In the genomic region with DNA sequence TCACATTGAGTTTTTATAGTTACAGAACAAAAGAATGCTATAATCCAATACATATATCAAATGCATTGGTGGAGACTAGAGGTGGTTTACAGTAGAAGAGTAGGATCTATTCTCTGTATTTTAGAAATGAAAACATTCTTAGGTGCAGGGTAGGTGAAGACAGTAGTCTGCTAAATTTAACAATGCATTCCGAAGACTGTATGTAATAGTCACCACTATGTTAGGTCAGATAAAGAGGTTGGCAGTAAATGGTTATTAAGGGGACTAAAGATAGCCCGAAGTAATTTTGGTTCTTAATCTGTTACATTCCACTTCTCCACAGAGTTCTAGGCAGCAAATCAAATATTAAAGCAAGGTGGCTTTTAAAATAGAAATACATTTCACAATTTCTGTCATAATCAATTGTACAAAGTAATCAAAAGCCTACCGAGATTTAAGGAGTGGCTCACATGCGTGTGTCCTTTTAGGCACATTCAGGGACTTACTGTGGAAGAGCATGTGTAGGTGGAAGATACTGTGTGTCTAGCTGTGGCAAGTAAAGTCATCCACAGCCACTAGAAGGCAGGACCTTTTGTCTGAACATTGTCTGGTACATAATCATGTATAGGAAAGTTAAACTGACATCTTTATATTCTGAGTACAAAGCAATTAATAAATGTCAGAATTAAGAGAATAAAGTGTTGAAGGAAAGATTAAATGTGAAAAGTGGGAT, we compare ENCODE assay signal across 24 mouse cellular contexts.
DNase-seq lines count a peak whose midpoint lies in the region; ATAC-seq and TF ChIP-seq lines count a peak whose summit lies in the region.
"Had no signal": no experiment of that assay in that cellular context is flagged by ENCODE, and none has a peak within 500 bp of the region (broad histone marks: within the 10 kb centered on the region; RNA-seq: fewer than 3 reads in every experiment).

No protein-coding gene starts in this region.

- H3K4me3 ChIP-seq in heart, embryonic 12.5 days, result no peak overlapping the region
- H3K4me3 ChIP-seq in heart, embryonic 15.5 days, result no peak overlapping the region
- H3K4me3 ChIP-seq in heart, embryonic 11.5 days (ENCODE audit: low read depth, low read length), result no peak overlapping the region
- H3K4me3 ChIP-seq in heart, embryonic 16.5 days (ENCODE audit: low read length), result no peak overlapping the region
- no peak overlapping the region for H3K4me3 ChIP-seq in stomach, postnatal 0 days (ENCODE audit: low read depth, low read length)
- H3K4me3 ChIP-seq: embryonic facial prominence, embryonic 12.5 days; embryonic facial prominence, embryonic 15.5 days; forebrain, embryonic 12.5 days; forebrain, embryonic 15.5 days; hindbrain, embryonic 12.5 days; hindbrain, embryonic 15.5 days had no signal

- intact Hi-C loops in heart, postnatal 25 days (cut with DNase I), result no loop called here
- intact Hi-C loops in left cerebral cortex, postnatal 36 days (cut with DNase I), result no loop called here

- TF ChIP-seq CTCF in stomach, postnatal 0 days (IDR thresholded peaks at IDR 0.05; ENCODE audit: low read depth), result peak; percentile 16; the same call in 1 of the 2 replicates

- no peaks in the 10 kb centered on the region for H3K36me3 ChIP-seq in heart, embryonic 12.5 days
- H3K36me3 ChIP-seq in heart, embryonic 15.5 days, result no peaks in the 10 kb centered on the region
- no peaks in the 10 kb centered on the region for H3K36me3 ChIP-seq in heart, embryonic 11.5 days (ENCODE audit: control insufficient read depth, insufficient read depth, low read length)
- H3K36me3 ChIP-seq in heart, embryonic 16.5 days (ENCODE audit: control insufficient read depth, insufficient read depth), result no peaks in the 10 kb centered on the region
- no peaks in the 10 kb centered on the region for H3K36me3 ChIP-seq in stomach, postnatal 0 days (ENCODE audit: control insufficient read depth, insufficient read depth, low read length)
- H3K36me3 ChIP-seq: embryonic facial prominence, embryonic 12.5 days; embryonic facial prominence, embryonic 15.5 days; forebrain, embryonic 12.5 days; forebrain, embryonic 15.5 days; hindbrain, embryonic 12.5 days; hindbrain, embryonic 15.5 days had no signal

- no peak for DNase-seq in heart, postnatal 25 days (ENCODE audit: low spot score)
- no peak for DNase-seq in stomach, postnatal 0 days (ENCODE audit: low spot score)
- DNase-seq in gastrocnemius, postnatal 25 days, result no peak
- DNase-seq in left cerebral cortex, postnatal 36 days (ENCODE audit: low spot score in 2 of 2), result no peak
- DNase-seq: adrenal gland, adult 2 months; adrenal gland, postnatal 14 days; cerebellum, adult 11 months; cerebellum, adult 2 months; cerebellum, adult 9-11 months; cerebellum, postnatal 25 days; gastrocnemius, postnatal 36 days; kidney, adult 2 months had no signal

- H3K4me1 ChIP-seq in heart, embryonic 12.5 days (replicated peaks), result no peaks in the 10 kb centered on the region; the same call in 1 of the 2 replicates
- H3K4me1 ChIP-seq in heart, embryonic 15.5 days (replicated peaks), result 0 out of 2 replicates have a peak, but pooled peaks cover 4% of the 10 kb centered on the region
- no peaks in the 10 kb centered on the region for H3K4me1 ChIP-seq in heart, embryonic 11.5 days (ENCODE audit: control insufficient read depth, insufficient read depth, low read length)
- H3K4me1 ChIP-seq in heart, embryonic 16.5 days (ENCODE audit: control insufficient read depth, insufficient read depth, low read length), result peaks cover 5% of the 10 kb centered on the region
- H3K4me1 ChIP-seq in stomach, postnatal 0 days (replicated peaks; ENCODE audit: control insufficient read depth, insufficient read depth), result no peaks in the 10 kb centered on the region
- H3K4me1 ChIP-seq: embryonic facial prominence, embryonic 12.5 days; embryonic facial prominence, embryonic 15.5 days; forebrain, embryonic 12.5 days; forebrain, embryonic 15.5 days; hindbrain, embryonic 12.5 days; hindbrain, embryonic 15.5 days had no signal

- ATAC-seq in heart, embryonic 12.5 days (ENCODE audit: insufficient number of reproducible peaks, low FRiP score), result no peak
- peak; percentile 72; the same call in 1 of the 2 replicates for ATAC-seq in heart, embryonic 15.5 days (replicated peaks; ENCODE audit: insufficient number of reproducible peaks, insufficient read depth, low FRiP score, low read depth)
- ATAC-seq in heart, embryonic 11.5 days (replicated peaks; ENCODE audit: insufficient number of reproducible peaks, low FRiP score, low TSS enrichment), result no peak
- ATAC-seq in heart, embryonic 16.5 days (replicated peaks; ENCODE audit: extremely low read depth, insufficient read depth, low FRiP score), result peak; percentile 91
- ATAC-seq in stomach, postnatal 0 days (ENCODE audit: low FRiP score, low TSS enrichment), result no peak
- ATAC-seq: CD4-positive, CD25-positive, alpha-beta regulatory T cell, adult 4 months; forebrain, embryonic 15.5 days; intestine, postnatal 0 days had no signal

- H3K27ac ChIP-seq in heart, embryonic 12.5 days (ENCODE audit: poor library complexity, severe bottlenecking), result peak overlapping the region; percentile 66
- H3K27ac ChIP-seq in heart, embryonic 15.5 days, result peak overlapping the region; percentile 87
- no peak overlapping the region for H3K27ac ChIP-seq in heart, embryonic 11.5 days (ENCODE audit: low read depth, low read length)
- H3K27ac ChIP-seq in heart, embryonic 16.5 days (ENCODE audit: low read length), result peak overlapping the region; percentile 92
- H3K27ac ChIP-seq in stomach, postnatal 0 days (replicated peaks), result no peak overlapping the region
- H3K27ac ChIP-seq: embryonic facial prominence, embryonic 12.5 days; embryonic facial prominence, embryonic 15.5 days; forebrain, embryonic 12.5 days; forebrain, embryonic 15.5 days; hindbrain, embryonic 12.5 days; hindbrain, embryonic 15.5 days had no signal

- no peak overlapping the region for H3K9ac ChIP-seq in heart, embryonic 12.5 days
- H3K9ac ChIP-seq in heart, embryonic 15.5 days, result no peak overlapping the region
- no peak overlapping the region for H3K9ac ChIP-seq in heart, embryonic 11.5 days (ENCODE audit: low read depth, low read length)
- no peak overlapping the region for H3K9ac ChIP-seq in heart, embryonic 16.5 days (ENCODE audit: low read length)
- H3K9ac ChIP-seq in stomach, postnatal 0 days (ENCODE audit: low read length), result no peak overlapping the region
- H3K9ac ChIP-seq: embryonic facial prominence, embryonic 12.5 days; embryonic facial prominence, embryonic 15.5 days; forebrain, embryonic 12.5 days; forebrain, embryonic 15.5 days; hindbrain, embryonic 12.5 days; hindbrain, embryonic 15.5 days had no signal

- H3K4me2 ChIP-seq in heart, embryonic 12.5 days, result no peak overlapping the region
- H3K4me2 ChIP-seq in heart, embryonic 15.5 days, result no peak overlapping the region
- no peak overlapping the region for H3K4me2 ChIP-seq in heart, embryonic 11.5 days
- no peak overlapping the region for H3K4me2 ChIP-seq in heart, embryonic 16.5 days (ENCODE audit: low read depth, low read length)
- no peak overlapping the region for H3K4me2 ChIP-seq in stomach, postnatal 0 days (replicated peaks; ENCODE audit: low read depth)
- H3K4me2 ChIP-seq: embryonic facial prominence, embryonic 12.5 days; embryonic facial prominence, embryonic 15.5 days; forebrain, embryonic 12.5 days; forebrain, embryonic 15.5 days; hindbrain, embryonic 12.5 days; hindbrain, embryonic 15.5 days had no signal

- no peak for TF ChIP-seq EP300 in stomach, postnatal 0 days (optimal IDR thresholded peaks at IDR 0.05)

- no peaks in the 10 kb centered on the region for H3K9me3 ChIP-seq in heart, embryonic 12.5 days (replicated peaks)
- no peaks in the 10 kb centered on the region for H3K9me3 ChIP-seq in heart, embryonic 15.5 days (replicated peaks)
- H3K9me3 ChIP-seq in heart, embryonic 11.5 days (replicated peaks; ENCODE audit: control insufficient read depth, low read length), result no peaks in the 10 kb centered on the region
- no peaks in the 10 kb centered on the region for H3K9me3 ChIP-seq in heart, embryonic 16.5 days (replicated peaks; ENCODE audit: control insufficient read depth, low read length)
- H3K9me3 ChIP-seq in stomach, postnatal 0 days (ENCODE audit: control insufficient read depth, low read length), result no peaks in the 10 kb centered on the region
- H3K9me3 ChIP-seq: embryonic facial prominence, embryonic 12.5 days; embryonic facial prominence, embryonic 15.5 days; forebrain, embryonic 12.5 days; forebrain, embryonic 15.5 days; hindbrain, embryonic 12.5 days; hindbrain, embryonic 15.5 days had no signal

- WGBS in heart, embryonic 12.5 days, result 45% methylated on average over 4 of the region's 4 CpGs
- 39% methylated on average over 4 of the region's 4 CpGs for WGBS in heart, embryonic 15.5 days
- WGBS in heart, embryonic 11.5 days (ENCODE audit: insufficient replicate concordance), result 64% methylated on average over 4 of the region's 4 CpGs
- WGBS in heart, embryonic 16.5 days, result 41% methylated on average over 4 of the region's 4 CpGs
- 59% methylated on average over 4 of the region's 4 CpGs for WGBS in stomach, postnatal 0 days

- no peaks in the 10 kb centered on the region for H3K27me3 ChIP-seq in heart, embryonic 12.5 days (replicated peaks)
- H3K27me3 ChIP-seq in heart, embryonic 15.5 days, result no peaks in the 10 kb centered on the region
- H3K27me3 ChIP-seq in heart, embryonic 11.5 days (ENCODE audit: control insufficient read depth, insufficient read depth, low read length), result no peaks in the 10 kb centered on the region
- no peaks in the 10 kb centered on the region for H3K27me3 ChIP-seq in heart, embryonic 16.5 days (ENCODE audit: control insufficient read depth, insufficient read depth, low read length)
- no peaks in the 10 kb centered on the region for H3K27me3 ChIP-seq in stomach, postnatal 0 days (ENCODE audit: control insufficient read depth, insufficient read depth, low read length)
- H3K27me3 ChIP-seq: embryonic facial prominence, embryonic 12.5 days; embryonic facial prominence, embryonic 15.5 days; forebrain, embryonic 12.5 days; forebrain, embryonic 15.5 days; hindbrain, embryonic 12.5 days; hindbrain, embryonic 15.5 days had no signal

Comparison
In these comparisons a context has a peak if more than half of its experiments do, and no peak if none do; other contexts are left out.
1. ATAC-seq: peak in heart, embryonic 15.5 days (single experiment) and heart, embryonic 16.5 days (single experiment); none in heart, embryonic 12.5 days (single experiment), heart, embryonic 11.5 days (single experiment) and stomach, postnatal 0 days (single experiment).
2. H3K27ac ChIP-seq: peak in heart, embryonic 12.5 days (single experiment), heart, embryonic 15.5 days (single experiment) and heart, embryonic 16.5 days (single experiment); none in heart, embryonic 11.5 days (single experiment) and stomach, postnatal 0 days (single experiment).